Mouse (Mus musculus) stomach, postnatal 0 days (tissue): ENCODE measurements at regions not wholly inside any gene's neighbourhood (a gene's known extent, or its start where the extent isn't known, plus 50 kb on each side); places are given as distances from the start of the nearest gene placed in this dataset.

Source experiments
- CTCF ChIP-seq: IDR thresholded peaks from 2 replicates; pipeline ENCODE4 v1.5.1; 2016; ENCODE audit warnings: antibody characterized with exemption, low read depth, mild to moderate bottlenecking, moderate library complexity
- EP300 ChIP-seq: optimal IDR thresholded peaks from 2 replicates; pipeline ENCODE3; 2016; ENCODE audit warnings: antibody characterized with exemption

DNA sequence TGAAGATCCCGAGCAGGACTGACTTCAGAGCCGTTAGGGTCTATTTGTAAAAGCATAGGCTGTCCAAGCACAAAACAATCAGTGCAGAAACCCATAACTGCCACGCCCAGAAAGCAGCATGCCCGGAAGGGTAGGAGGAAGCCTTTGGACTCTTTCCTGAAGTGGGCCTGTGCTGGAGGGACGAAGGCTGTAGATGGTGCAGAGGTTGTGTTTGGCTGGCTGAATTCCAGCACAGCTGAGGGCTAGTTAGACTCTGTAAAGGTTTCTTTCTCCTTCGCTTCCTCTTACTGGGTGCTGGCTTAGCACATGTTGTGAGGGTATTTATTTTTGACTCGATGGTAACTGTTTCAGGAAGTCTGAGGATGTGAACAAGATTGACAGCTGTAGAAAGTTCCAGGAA is 254.5 kb downstream of the Tbc1d1 start:
- TF ChIP-seq CTCF (no peak), EP300 (no peak)
